Mouse (Mus musculus) kidney, postnatal 0 days (tissue): ENCODE results near the gene Sh3gl2. TPM values are rescaled to one million over a fixed set of nuclear protein-coding genes. Genes with fewer than 3 reads are reported as not detected.

Experiments
- ATAC-seq: fragments of 200-750 bp; cut with Nextera tagmentation; replicated peaks from 2 replicates; pipeline ENCODE4 v1.8.0; 2017; ENCODE audit warnings: low read depth, moderate number of reproducible peaks, moderate TSS enrichment, moderate library complexity; ENCODE audit not compliant: low FRiP score
- DNase-seq: peaks from one replicate; pipeline ENCODE4 v3.0.0-alpha.2; 2016; ENCODE audit warnings: low spot score
- H3K27ac ChIP-seq: fragments of 300-500 bp; sonication (generic); 2 replicates; pipeline ENCODE4 v1.5.1; 2014; ENCODE audit warnings: mild to moderate bottlenecking
- H3K27me3 ChIP-seq: fragments of 300-500 bp; sonication (generic); 2 replicates; pipeline ENCODE4 v1.6.1; 2014; ENCODE audit warnings: low read length, mixed read lengths; ENCODE audit not compliant: insufficient read depth
- H3K36me3 ChIP-seq: fragments of 300-500 bp; sonication (generic); 2 replicates; pipeline ENCODE4 v1.6.1; 2014; ENCODE audit warnings: low read length, mixed read lengths; ENCODE audit not compliant: insufficient read depth
- H3K4me1 ChIP-seq: fragments of 300-500 bp; sonication (generic); replicated peaks from 2 replicates; pipeline ENCODE4 v1.6.1; 2014; ENCODE audit warnings: antibody characterized with exemption, low read length, mixed read lengths; ENCODE audit not compliant: insufficient read depth
- H3K4me2 ChIP-seq: fragments of 300-500 bp; sonication (generic); 2 replicates; pipeline ENCODE4 v1.6.1; 2014; ENCODE audit warnings: mild to moderate bottlenecking, low read length, moderate library complexity, mixed read lengths
- H3K4me3 ChIP-seq: fragments of 300-500 bp; sonication (generic); replicated peaks from 2 replicates; pipeline ENCODE4 v1.5.1; 2014; ENCODE audit warnings: low read depth, low read length
- H3K9ac ChIP-seq: fragments of 300-500 bp; sonication (generic); 2 replicates; pipeline ENCODE4 v1.6.1; 2014; ENCODE audit warnings: low read depth, low read length
- H3K9me3 ChIP-seq: fragments of 300-500 bp; sonication (generic); replicated peaks from 2 replicates; pipeline ENCODE4 v1.6.1; 2016; ENCODE audit warnings: low read length, inconsistent platforms, mixed read lengths
- CTCF ChIP-seq: IDR thresholded peaks from 2 replicates; pipeline ENCODE4 v1.5.1; 2016; ENCODE audit warnings: antibody characterized with exemption, low read depth, mild to moderate bottlenecking, moderate library complexity
- WGBS: fragments of 180-500 bp; shearing (Covaris S2); extraction: QIAGEN DNeasy Blood & Tissue Kit; methylation state at CpG from one replicate; pipeline ENCODE4 v1.1.7; 2014; 5-methylcytosine and 5-hydroxymethylcytosine counted together
- polyA plus RNA-seq: library from polyadenylated mRNA; unstranded; fragments of >200 nt; fragmentation: Nextera tagmentation; extraction: Ambion mirVana; gene quantifications from 2 replicates; pipeline ENCODE4 v1.2.1, GENCODE M21; 2015

Sh3gl2 gene
- polyA plus RNA-seq, 1 experiment from 2014 or later, result 22.1 TPM

- TF ChIP-seq CTCF, result no peak
- ATAC-seq, result no peak
- Histone ChIP-seq H3K27me3 (no peaks in the 10 kb centered on the region), H3K27ac (no peak overlapping the region), H3K4me3 (no peak overlapping the region), H3K9me3 (no peaks in the 10 kb centered on the region), H3K4me1 (no peaks in the 10 kb centered on the region), H3K9ac (no peak overlapping the region), H3K36me3 (no peaks in the 10 kb centered on the region), H3K4me2 (no peak overlapping the region)
- 96% methylated on average over 6 of the region's 6 CpGs for WGBS
- DNase-seq, result no peak
Observed at GRCm38 (mm10) chr4:85483586-85483985, 278.7 kb downstream of the Sh3gl2 start.

DNA sequence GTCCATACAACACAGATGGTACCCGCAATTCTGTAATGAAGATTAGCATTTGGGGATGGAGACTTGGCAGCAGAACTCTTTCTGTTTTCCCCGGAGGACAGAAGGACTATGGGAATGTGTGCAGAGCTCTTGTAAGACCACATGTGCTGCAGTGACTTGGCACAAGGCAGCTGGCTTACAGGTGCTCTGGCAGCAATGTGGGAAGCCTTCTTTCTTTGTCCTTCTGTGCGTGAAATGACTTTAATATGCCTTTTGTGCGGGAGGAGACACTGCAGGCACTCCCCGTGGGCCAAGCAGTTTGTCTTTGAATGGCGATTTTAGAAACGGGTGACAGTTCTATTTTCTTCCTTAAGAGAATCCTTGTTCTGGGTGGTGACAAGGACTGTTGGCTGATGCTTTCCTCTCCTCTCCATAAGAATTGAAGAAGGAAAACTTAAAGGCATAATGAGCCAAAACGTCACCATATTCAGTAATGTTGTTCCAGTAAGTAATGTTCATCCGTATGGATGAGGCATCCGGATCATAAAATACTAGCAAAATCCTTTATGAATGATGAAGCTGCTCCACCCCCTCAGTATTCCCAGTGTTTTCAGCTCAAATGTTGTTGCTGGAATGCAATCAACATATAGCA is 281.5 kb downstream of the Sh3gl2 start:
- 77% methylated on average over 10 of the region's 10 CpGs for WGBS

GRCm38 (mm10) chr4:85505718-85506117 is 300.8 kb downstream of the Sh3gl2 start:
- Histone ChIP-seq H3K9ac (no peak overlapping the region), H3K4me2 (no peak overlapping the region), H3K4me1 (no peaks in the 10 kb centered on the region), H3K27me3 (no peaks in the 10 kb centered on the region), H3K36me3 (no peaks in the 10 kb centered on the region), H3K9me3 (no peaks in the 10 kb centered on the region), H3K4me3 (no peak overlapping the region), H3K27ac (no peak overlapping the region)
- 60% methylated on average over 3 of the region's 3 CpGs for WGBS
- ATAC-seq, result no peak
- DNase-seq, result no peak
- TF ChIP-seq CTCF, result no peak

More for the DNA sequence above, 281.5 kb downstream of the Sh3gl2 start:
- Histone ChIP-seq H3K4me1 (no peaks in the 10 kb centered on the region), H3K9me3 (no peaks in the 10 kb centered on the region), H3K27ac (no peak overlapping the region), H3K9ac (no peak overlapping the region), H3K4me2 (no peak overlapping the region), H3K27me3 (no peaks in the 10 kb centered on the region), H3K4me3 (no peak overlapping the region), H3K36me3 (no peaks in the 10 kb centered on the region)
- no peak for DNase-seq
- ATAC-seq, result no peak
- no peak for TF ChIP-seq CTCF

- TF ChIP-seq CTCF, result no peak
- no peaks in the 10 kb centered on the region for H3K4me1 ChIP-seq
- H3K9me3 ChIP-seq, result no peaks in the 10 kb centered on the region
- DNase-seq (no peak), ATAC-seq (no peak)
- WGBS, result 59% methylated on average over 2 of the region's 2 CpGs
- H3K36me3 ChIP-seq, result no peaks in the 10 kb centered on the region
- no peaks in the 10 kb centered on the region for H3K27me3 ChIP-seq
- H3K4me2 ChIP-seq, result no peak overlapping the region
- H3K27ac ChIP-seq, result no peak overlapping the region
- no peak overlapping the region for H3K9ac ChIP-seq
- no peak overlapping the region for H3K4me3 ChIP-seq
Observed at GRCm38 (mm10) chr4:85506976-85507375, 302.1 kb downstream of the Sh3gl2 start.

- H3K36me3 ChIP-seq, result no peaks in the 10 kb centered on the region
- H3K27ac ChIP-seq, result no peak overlapping the region
- no peak overlapping the region for H3K9ac ChIP-seq
- H3K27me3 ChIP-seq, result no peaks in the 10 kb centered on the region
- H3K4me2 ChIP-seq, result no peak overlapping the region
- no peaks in the 10 kb centered on the region for H3K4me1 ChIP-seq
- no peaks in the 10 kb centered on the region for H3K9me3 ChIP-seq
- WGBS, result 59% methylated on average over 5 of the region's 5 CpGs
- H3K4me3 ChIP-seq, result no peak overlapping the region
- ATAC-seq (no peak), DNase-seq (no peak)
- TF ChIP-seq CTCF, result no peak
Observed at GRCm38 (mm10) chr4:85507491-85507890, 302.6 kb downstream of the Sh3gl2 start.

- Histone ChIP-seq H3K27me3 (no peaks in the 10 kb centered on the region; the same call in 1 of the 2 replicates), H3K9ac (no peak overlapping the region), H3K4me2 (peak overlapping the region; percentile 98), H3K4me1 (0 out of 2 replicates have a peak, but pooled peaks cover 12% of the 10 kb centered on the region), H3K4me3 (no peak overlapping the region), H3K27ac (no peak overlapping the region), H3K9me3 (no peaks in the 10 kb centered on the region), H3K36me3 (no peaks in the 10 kb centered on the region)
- no peak for TF ChIP-seq CTCF
- no peak for ATAC-seq
- 29% methylated on average over 7 of the region's 7 CpGs for WGBS
- peak; percentile 21 for DNase-seq
Observed at GRCm38 (mm10) chr4:85513288-85513687, 308.4 kb downstream of the Sh3gl2 start.
